Mouse (Mus musculus) limb, embryonic 11.5 days (tissue): ENCODE measurements around the gene Atf1. TPM values are rescaled to one million over a fixed set of nuclear protein-coding genes. Genes with fewer than 3 reads are reported as not detected.
"Not testable (repeated sequence)": the region's sequence is repeated elsewhere in the genome, so short reads cannot be mapped to it uniquely, and the experiment has no call there.

ENCODE experiments used
- ATAC-seq: fragments of 200-750 bp; cut with Nextera tagmentation; 2 replicates; pipeline ENCODE4 v1.8.0; 2017; ENCODE audit warnings: low read depth; ENCODE audit not compliant: insufficient number of reproducible peaks, low FRiP score, low TSS enrichment
- DNase-seq: peaks from one replicate; pipeline ENCODE4 v3.0.0-alpha.2; 2015; ENCODE audit warnings: low spot score
- H3K27ac ChIP-seq: fragments of 300-500 bp; sonication (generic); replicated peaks from 2 replicates; pipeline ENCODE4 v1.5.1; 2014; ENCODE audit warnings: low read depth, mild to moderate bottlenecking, low read length
- H3K27me3 ChIP-seq: fragments of 300-500 bp; sonication (generic); 2 replicates; pipeline ENCODE4 v1.6.1; 2014; ENCODE audit warnings: mild to moderate bottlenecking, low read length, mixed read lengths; ENCODE audit not compliant: control insufficient read depth, insufficient read depth
- H3K36me3 ChIP-seq: fragments of 300-500 bp; sonication (generic); 2 replicates; pipeline ENCODE4 v1.6.1; 2014; ENCODE audit warnings: mild to moderate bottlenecking, low read length, moderate library complexity, mixed read lengths; ENCODE audit not compliant: control insufficient read depth, insufficient read depth
- H3K4me1 ChIP-seq: fragments of 300-500 bp; sonication (generic); 2 replicates; pipeline ENCODE4 v1.6.1; 2014; ENCODE audit warnings: low read length, mixed read lengths; ENCODE audit not compliant: control insufficient read depth, insufficient read depth
- H3K4me2 ChIP-seq: fragments of 300-500 bp; sonication (generic); 2 replicates; pipeline ENCODE4 v1.6.1; 2014; ENCODE audit warnings: low read depth, mild to moderate bottlenecking, moderate library complexity; ENCODE audit not compliant: severe bottlenecking
- H3K4me3 ChIP-seq: fragments of 300-500 bp; sonication (generic); 2 replicates; pipeline ENCODE4 v1.5.1; 2014; ENCODE audit warnings: low read depth, low read length
- H3K9ac ChIP-seq: fragments of 300-500 bp; sonication (generic); 2 replicates; pipeline ENCODE4 v1.6.1; 2014; ENCODE audit warnings: mild to moderate bottlenecking, low read length
- H3K9me3 ChIP-seq: fragments of 300-500 bp; sonication (generic); 2 replicates; pipeline ENCODE4 v1.6.1; 2016; ENCODE audit warnings: low read length; ENCODE audit not compliant: control insufficient read depth
- WGBS: fragments of 180-500 bp; shearing (Covaris S2); extraction: QIAGEN DNeasy Blood & Tissue Kit; methylation state at CpG from one replicate; pipeline ENCODE4 v1.1.7; 2014; 5-methylcytosine and 5-hydroxymethylcytosine counted together
- polyA plus RNA-seq: library from polyadenylated mRNA; unstranded; fragments of >200 nt; fragmentation: Nextera tagmentation; extraction: Ambion mirVana; gene quantifications from 2 replicates; pipeline ENCODE4 v1.2.1, GENCODE M21; 2014

Atf1 gene
- polyA plus RNA-seq, 1 experiment from 2014 or later, result 44.5 TPM

DNA sequence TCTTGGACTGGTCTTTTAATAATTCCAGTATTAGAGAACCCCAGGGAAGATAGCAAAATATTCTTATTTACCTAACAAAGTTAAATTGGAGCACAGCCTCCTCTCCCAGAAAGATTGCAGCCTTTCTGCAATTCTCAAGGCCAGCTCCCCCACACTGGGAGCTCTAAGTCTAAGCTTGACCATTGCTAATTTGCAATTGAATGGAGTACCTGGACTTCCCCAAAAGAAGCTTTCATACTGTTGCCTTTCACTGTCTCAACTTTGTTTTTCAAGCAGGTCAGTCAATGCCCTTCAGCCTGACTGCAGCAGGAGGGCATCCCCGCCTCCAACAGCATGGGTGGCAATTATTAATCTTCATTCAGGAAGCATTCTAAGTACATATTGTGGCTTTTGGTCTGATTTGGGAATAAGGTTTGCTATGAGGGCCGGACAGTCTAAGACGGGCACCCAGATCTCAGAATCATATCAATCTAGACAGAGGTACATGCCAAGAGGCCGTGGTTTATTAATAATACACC, 46.2 kb downstream of the Atf1 start:
- not testable (repeated sequence) for H3K4me3 ChIP-seq, DNase-seq, H3K27me3 ChIP-seq, H3K27ac ChIP-seq, H3K9ac ChIP-seq, ATAC-seq, H3K9me3 ChIP-seq, H3K4me1 ChIP-seq, H3K4me2 ChIP-seq, H3K36me3 ChIP-seq
- WGBS, result 90% methylated on average over 4 of the region's 4 CpGs

DNA sequence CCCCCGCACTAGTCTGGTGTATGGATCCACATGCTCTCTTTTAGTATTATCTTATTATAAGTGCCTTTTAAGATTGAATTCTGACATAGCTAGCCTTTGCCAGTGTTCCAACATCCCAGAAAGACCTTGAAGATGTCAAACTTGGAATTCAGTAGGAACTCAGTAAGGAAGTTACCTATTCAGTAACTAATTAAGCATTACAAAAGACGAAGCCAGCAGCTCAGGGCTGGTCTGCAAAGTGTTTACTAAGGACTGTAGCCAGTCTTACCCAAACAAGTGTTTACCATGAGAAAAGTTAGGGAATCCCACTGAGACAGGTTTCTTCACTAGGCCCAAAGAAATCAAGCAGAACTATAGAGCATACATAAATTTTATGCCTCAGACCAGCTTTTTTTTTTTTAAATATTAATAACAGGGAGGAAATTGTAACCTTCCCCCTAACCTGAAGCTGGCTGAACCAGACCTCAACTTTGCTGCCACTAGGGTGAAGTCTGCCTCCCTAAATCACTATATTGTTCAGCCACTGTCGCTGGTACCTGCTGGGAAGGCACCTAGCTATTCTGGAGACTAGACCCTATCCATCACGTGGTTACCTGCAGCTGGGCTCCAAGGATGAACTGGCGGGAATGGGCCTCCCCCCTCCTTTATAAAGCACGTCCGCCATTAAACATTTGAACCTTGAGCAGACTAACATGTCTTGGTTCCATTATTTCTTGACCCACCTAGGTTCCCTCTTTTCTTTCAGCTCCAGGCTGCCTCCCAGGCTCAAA, 47.4 kb downstream of the Atf1 start:
- Histone ChIP-seq H3K36me3 (no peaks in the 10 kb centered on the region), H3K4me2 (no peak overlapping the region), H3K27me3 (no peaks in the 10 kb centered on the region), H3K9me3 (no peaks in the 10 kb centered on the region), H3K27ac (no peak overlapping the region), H3K9ac (no peak overlapping the region), H3K4me3 (no peak overlapping the region), H3K4me1 (no peaks in the 10 kb centered on the region)
- WGBS, result 94% methylated on average over 7 of the region's 7 CpGs
- DNase-seq (no peak), ATAC-seq (no peak)

DNA sequence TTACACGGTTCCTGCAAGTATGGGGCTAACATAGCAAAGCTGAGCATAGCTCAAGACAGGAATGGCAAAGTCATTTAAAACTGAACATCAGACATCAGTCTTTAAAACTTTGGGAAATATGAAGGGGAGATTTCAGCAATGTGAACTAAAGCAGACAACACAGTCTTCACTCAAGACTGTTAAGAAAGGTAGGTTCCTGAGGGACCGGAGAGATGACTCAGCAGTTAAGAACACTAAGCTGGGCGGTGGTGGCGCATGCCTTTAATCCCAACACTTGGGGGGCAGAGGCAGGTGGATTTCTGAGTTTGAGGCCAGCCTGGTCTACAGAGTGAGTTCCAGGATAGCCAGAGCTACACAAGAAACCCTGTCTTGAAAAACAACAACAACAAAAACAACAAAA, 48.8 kb downstream of the Atf1 start:
- Histone ChIP-seq H3K9ac (no peak overlapping the region), H3K4me2 (no peak overlapping the region), H3K4me3 (no peak overlapping the region), H3K4me1 (no peaks in the 10 kb centered on the region), H3K27me3 (no peaks in the 10 kb centered on the region), H3K27ac (no peak overlapping the region), H3K36me3 (no peaks in the 10 kb centered on the region), H3K9me3 (no peaks in the 10 kb centered on the region)
- no peak for ATAC-seq
- 92% methylated on average over 4 of the region's 4 CpGs for WGBS
- DNase-seq, result no peak

DNA sequence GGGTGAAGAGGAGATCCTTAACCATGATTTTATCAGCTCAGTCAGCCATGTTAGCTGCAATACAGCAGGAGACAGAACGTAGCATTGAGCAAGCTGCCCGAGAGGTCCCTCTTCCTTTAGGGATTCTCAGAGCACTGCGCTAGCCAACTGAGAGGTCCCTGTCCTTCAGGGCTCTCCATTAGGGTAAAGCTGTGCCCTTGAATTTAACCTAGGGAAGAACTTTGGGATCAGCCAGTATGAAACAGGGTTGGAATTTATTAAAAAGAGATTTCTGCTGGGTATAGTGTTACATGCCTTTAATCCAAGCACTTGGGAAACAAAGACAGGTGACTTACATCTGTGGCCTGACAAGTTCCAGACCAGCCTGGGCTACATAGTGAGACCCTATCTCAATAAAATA, 50.0 kb downstream of the Atf1 start:
- no peaks in the 10 kb centered on the region for H3K27me3 ChIP-seq
- H3K4me1 ChIP-seq, result no peaks in the 10 kb centered on the region
- no peak overlapping the region for H3K4me2 ChIP-seq
- ATAC-seq, result no peak
- no peaks in the 10 kb centered on the region for H3K36me3 ChIP-seq
- no peaks in the 10 kb centered on the region for H3K9me3 ChIP-seq
- no peak overlapping the region for H3K9ac ChIP-seq
- H3K4me3 ChIP-seq, result no peak overlapping the region
- H3K27ac ChIP-seq, result no peak overlapping the region
- 93% methylated on average over 3 of the region's 3 CpGs for WGBS
- DNase-seq, result no peak

DNA sequence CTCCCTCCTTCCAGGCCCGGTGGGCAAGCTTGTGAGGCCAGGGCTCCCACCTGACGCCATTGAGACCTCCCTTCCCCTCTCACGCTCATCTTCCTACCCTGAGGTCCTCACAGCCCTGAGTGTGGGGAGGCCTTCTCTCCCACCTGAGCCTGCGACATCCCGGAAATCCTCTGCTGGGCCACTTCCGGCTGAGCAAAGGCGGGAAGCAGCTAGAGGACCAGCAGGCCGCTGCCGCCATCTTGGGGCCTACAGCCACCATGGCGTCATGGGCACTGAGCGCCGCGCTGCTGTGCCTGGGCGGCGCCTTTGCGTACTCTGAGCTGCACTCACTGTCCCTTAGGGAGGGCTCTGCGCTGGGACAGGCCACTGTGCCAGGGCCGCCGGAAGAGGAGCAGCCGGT, 53.0 kb downstream of the Atf1 start, which contains the start of gene Tmprss12:
Tmprss12 (plus strand) TSS at position 212 of the 400 bp plus-strand sequence.
- ATAC-seq (no peak), DNase-seq (no peak)
- H3K36me3 ChIP-seq, result no peaks in the 10 kb centered on the region
- H3K9me3 ChIP-seq, result no peaks in the 10 kb centered on the region
- H3K27ac ChIP-seq, result no peak within 1 kb of the TSS
- no peaks in the 10 kb centered on the region for H3K4me1 ChIP-seq
- no peak within 1 kb of the TSS for H3K4me3 ChIP-seq
- WGBS, result 95% methylated on average over 20 of the region's 20 CpGs
- H3K4me2 ChIP-seq, result no peak within 1 kb of the TSS
- no peaks in the 10 kb centered on the region for H3K27me3 ChIP-seq
- H3K9ac ChIP-seq, result no peak within 1 kb of the TSS

- DNase-seq (no peak), ATAC-seq (no peak)
- H3K4me3 ChIP-seq, result no peak overlapping the region
- WGBS, result 84% methylated on average over 6 of the region's 6 CpGs
- no peaks in the 10 kb centered on the region for H3K9me3 ChIP-seq
- H3K4me1 ChIP-seq, result no peaks in the 10 kb centered on the region
- no peak overlapping the region for H3K9ac ChIP-seq
- H3K27me3 ChIP-seq, result no peaks in the 10 kb centered on the region
- H3K4me2 ChIP-seq, result no peak overlapping the region
- no peak overlapping the region for H3K27ac ChIP-seq
- no peaks in the 10 kb centered on the region for H3K36me3 ChIP-seq
These were observed 61.4 kb downstream of the Atf1 start for GRCm38 (mm10) chr15:100288980-100289379.

GRCm38 (mm10) chr15:100290858-100291257, 63.2 kb downstream of the Atf1 start:
- ATAC-seq (no peak), DNase-seq (no peak)
- Histone ChIP-seq H3K36me3 (no peaks in the 10 kb centered on the region), H3K27ac (no peak overlapping the region), H3K4me1 (no peaks in the 10 kb centered on the region), H3K9ac (no peak overlapping the region), H3K4me3 (no peak overlapping the region), H3K27me3 (no peaks in the 10 kb centered on the region), H3K9me3 (no peaks in the 10 kb centered on the region), H3K4me2 (no peak overlapping the region)
- WGBS, result 86% methylated on average over 5 of the region's 5 CpGs

DNA sequence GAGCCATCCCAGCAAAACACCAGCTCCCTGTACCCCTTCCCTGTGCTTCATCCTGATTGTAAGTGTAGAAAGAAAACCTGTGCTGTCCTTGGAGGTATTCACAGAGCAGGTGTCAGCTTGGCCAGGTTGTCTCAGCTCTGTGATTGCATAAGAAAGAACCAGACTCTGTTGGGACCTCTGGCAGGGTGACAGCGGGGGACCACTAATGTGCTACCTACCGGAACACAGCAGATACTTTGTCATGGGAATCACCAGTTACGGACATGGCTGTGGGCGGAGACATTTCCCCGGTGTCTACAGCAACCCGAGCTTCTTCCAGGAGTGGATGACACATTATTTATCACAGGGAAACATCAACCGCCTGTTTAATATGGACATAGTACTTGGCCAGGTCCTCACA, 64.7 kb downstream of the Atf1 start:
- no peaks in the 10 kb centered on the region for H3K4me1 ChIP-seq
- no peak for DNase-seq
- ATAC-seq, result no peak
- WGBS, result 66% methylated on average over 7 of the region's 7 CpGs
- no peaks in the 10 kb centered on the region for H3K27me3 ChIP-seq
- no peaks in the 10 kb centered on the region for H3K36me3 ChIP-seq
- no peak overlapping the region for H3K4me2 ChIP-seq
- H3K27ac ChIP-seq, result no peak overlapping the region
- H3K9ac ChIP-seq, result no peak overlapping the region
- no peaks in the 10 kb centered on the region for H3K9me3 ChIP-seq
- H3K4me3 ChIP-seq, result no peak overlapping the region

- Histone ChIP-seq H3K9me3 (no peaks in the 10 kb centered on the region), H3K27ac (no peak overlapping the region), H3K4me2 (no peak overlapping the region), H3K27me3 (no peaks in the 10 kb centered on the region), H3K36me3 (no peaks in the 10 kb centered on the region), H3K4me3 (no peak overlapping the region), H3K4me1 (no peaks in the 10 kb centered on the region), H3K9ac (no peak overlapping the region)
- ATAC-seq, result no peak
- no peak for DNase-seq
- 89% methylated on average over 5 of the region's 5 CpGs for WGBS
These were observed 70.2 kb downstream of the Atf1 start for GRCm38 (mm10) chr15:100297856-100298255.
